Mouse (Mus musculus) kidney, postnatal 36 days (tissue): ENCODE results near the gene Syt2.
A peak's percentile ranks its signal among the peaks of the same experiment; 100 is the strongest.

Experiments used
- DNase-seq, 2 experiments: peaks; one replicate each; pipeline ENCODE4 v3.0.0; 2021 to 2022; ENCODE audit warnings: mixed read lengths in 2 of 2

Syt2 gene

GRCm38 (mm10) chr1:134706549-134706948 lies 60.1 kb downstream of the Syt2 start:
- no peak for DNase-seq

GRCm38 (mm10) chr1:134707516-134707915 lies 61.0 kb downstream of the Syt2 start:
- no peak for DNase-seq

GRCm38 (mm10) chr1:134708274-134708673 lies 61.8 kb downstream of the Syt2 start:
- DNase-seq: no peak

- peak in 1 of 2 experiments; percentile 36 for DNase-seq
Observed at GRCm38 (mm10) chr1:134708801-134709385, 62.4 kb downstream of the Syt2 start.

GRCm38 (mm10) chr1:134709411-134710306 lies 63.2 kb downstream of the Syt2 start:
- no peak for DNase-seq

GRCm38 (mm10) chr1:134711061-134711460 lies 64.6 kb downstream of the Syt2 start:
- no peak for DNase-seq

- no peak for DNase-seq
Observed at GRCm38 (mm10) chr1:134711653-134712052, 65.2 kb downstream of the Syt2 start.

GRCm38 (mm10) chr1:134712781-134713299 lies 66.4 kb downstream of the Syt2 start:
- no peak for DNase-seq

- no peak for DNase-seq
Observed at GRCm38 (mm10) chr1:134713421-134713969, 67.0 kb downstream of the Syt2 start.

GRCm38 (mm10) chr1:134714166-134714565 lies 67.7 kb downstream of the Syt2 start:
- DNase-seq: no peak

GRCm38 (mm10) chr1:134715092-134715491 lies 68.6 kb downstream of the Syt2 start:
- DNase-seq: peak; percentile 6 to 34

GRCm38 (mm10) chr1:134719718-134720304 lies 73.3 kb downstream of the Syt2 start:
- peak in 1 of 2 experiments; percentile 14 for DNase-seq

- DNase-seq: no peak
Observed at GRCm38 (mm10) chr1:134721486-134721885, 75.0 kb downstream of the Syt2 start.

GRCm38 (mm10) chr1:134722891-134723290 lies 76.4 kb downstream of the Syt2 start:
- no peak for DNase-seq

- DNase-seq: peak; percentile 21 to 73
Observed at GRCm38 (mm10) chr1:134725276-134725675, 78.8 kb downstream of the Syt2 start.

GRCm38 (mm10) chr1:134726480-134726879 lies 80.0 kb downstream of the Syt2 start:
- DNase-seq: no peak

- DNase-seq: peak in 1 of 2 experiments; percentile 38
Observed at GRCm38 (mm10) chr1:134727256-134727655, 80.8 kb downstream of the Syt2 start.

- no peak for DNase-seq
Observed at GRCm38 (mm10) chr1:134733659-134734058, 87.2 kb downstream of the Syt2 start.

- DNase-seq: no peak
Observed at GRCm38 (mm10) chr1:134737463-134737862, 91.0 kb downstream of the Syt2 start.

- peak; percentile 11 to 55 for DNase-seq
Observed at GRCm38 (mm10) chr1:134741433-134741832, 95.0 kb downstream of the Syt2 start.

GRCm38 (mm10) chr1:134741946-134742661 lies 95.6 kb downstream of the Syt2 start:
- DNase-seq: no peak

GRCm38 (mm10) chr1:134745648-134746047 lies 99.2 kb downstream of the Syt2 start:
- peak; percentile 7 to 68 for DNase-seq
